Mouse (Mus musculus) stomach, postnatal 0 days (tissue): Measurements from ENCODE around the gene Arpp19. TPM values are rescaled to one million over a fixed set of nuclear protein-coding genes. Genes with fewer than 3 reads are reported as not detected.

ENCODE experiments used
- ATAC-seq: fragments of 200-750 bp; cut with Nextera tagmentation; 2 replicates; pipeline ENCODE4 v1.8.0; 2017; ENCODE audit not compliant: low FRiP score, low TSS enrichment
- DNase-seq: peaks from one replicate; pipeline ENCODE4 v3.0.0-alpha.2; 2016; ENCODE audit warnings: low spot score
- H3K27ac ChIP-seq: fragments of 300-500 bp; sonication (generic); replicated peaks from 2 replicates; pipeline ENCODE4 v1.5.1; 2014; ENCODE audit warnings: mild to moderate bottlenecking, control low read depth
- H3K27me3 ChIP-seq: fragments of 300-500 bp; sonication (generic); 2 replicates; pipeline ENCODE4 v1.6.1; 2014; ENCODE audit warnings: low read length; ENCODE audit not compliant: control insufficient read depth, insufficient read depth
- H3K36me3 ChIP-seq: fragments of 300-500 bp; sonication (generic); 2 replicates; pipeline ENCODE4 v1.6.1; 2014; ENCODE audit warnings: low read length, mixed read lengths; ENCODE audit not compliant: control insufficient read depth, insufficient read depth
- H3K4me1 ChIP-seq: fragments of 300-500 bp; sonication (generic); replicated peaks from 2 replicates; pipeline ENCODE4 v1.6.1; 2014; ENCODE audit warnings: antibody characterized with exemption; ENCODE audit not compliant: control insufficient read depth, insufficient read depth
- H3K4me2 ChIP-seq: fragments of 300-500 bp; sonication (generic); replicated peaks from 2 replicates; pipeline ENCODE4 v1.6.1; 2014; ENCODE audit warnings: low read depth, mild to moderate bottlenecking, control low read depth, moderate library complexity
- H3K4me3 ChIP-seq: fragments of 300-500 bp; sonication (generic); 2 replicates; pipeline ENCODE4 v1.5.1; 2014; ENCODE audit warnings: low read depth, low read length, control low read depth
- H3K9ac ChIP-seq: fragments of 300-500 bp; sonication (generic); 2 replicates; pipeline ENCODE4 v1.6.1; 2014; ENCODE audit warnings: mild to moderate bottlenecking, low read length, control low read depth, mixed read lengths
- H3K9me3 ChIP-seq: fragments of 300-500 bp; sonication (generic); 2 replicates; pipeline ENCODE4 v1.6.1; 2016; ENCODE audit warnings: low read length; ENCODE audit not compliant: control insufficient read depth
- CTCF ChIP-seq: IDR thresholded peaks from 2 replicates; pipeline ENCODE4 v1.5.1; 2016; ENCODE audit warnings: antibody characterized with exemption, low read depth, mild to moderate bottlenecking, moderate library complexity
- EP300 ChIP-seq: optimal IDR thresholded peaks from 2 replicates; pipeline ENCODE3; 2016; ENCODE audit warnings: antibody characterized with exemption
- WGBS: fragments of 180-500 bp; shearing (Covaris S2); extraction: QIAGEN DNeasy Blood & Tissue Kit; methylation state at CpG from one replicate; pipeline ENCODE4 v1.1.7; 2014; 5-methylcytosine and 5-hydroxymethylcytosine counted together
- polyA plus RNA-seq: library from polyadenylated mRNA; unstranded; fragments of >200 nt; fragmentation: Nextera tagmentation; extraction: Ambion mirVana; gene quantifications from 2 replicates; pipeline ENCODE4 v1.2.1, GENCODE M21; 2015

The Arpp19 gene
- polyA plus RNA-seq, 1 experiment from 2014 or later, result 327 TPM

GRCm38 (mm10) chr9:74997976-74998375 lies 39.4 kb upstream of the Arpp19 start:
- TF ChIP-seq EP300, result no peak
- TF ChIP-seq CTCF, result no peak
- DNase-seq, result no peak
- H3K9ac ChIP-seq, result no peak overlapping the region
- ATAC-seq, result no peak
- H3K4me3 ChIP-seq, result no peak overlapping the region
- H3K27me3 ChIP-seq, result no peaks in the 10 kb centered on the region
- no peak overlapping the region for H3K27ac ChIP-seq
- no peak overlapping the region for H3K4me2 ChIP-seq
- no peaks in the 10 kb centered on the region for H3K9me3 ChIP-seq
- H3K4me1 ChIP-seq, result no peaks in the 10 kb centered on the region; the same call in 1 of the 2 replicates
- H3K36me3 ChIP-seq, result no peaks in the 10 kb centered on the region

- DNase-seq, result no peak
- no peaks in the 10 kb centered on the region for H3K36me3 ChIP-seq
- no peak for TF ChIP-seq CTCF
- TF ChIP-seq EP300, result no peak
- no peak overlapping the region for H3K4me2 ChIP-seq
- ATAC-seq, result no peak
- no peak overlapping the region for H3K4me3 ChIP-seq
- H3K27ac ChIP-seq, result peak overlapping the region; percentile 70
- H3K9me3 ChIP-seq, result no peaks in the 10 kb centered on the region
- 67% methylated on average over 6 of the region's 6 CpGs for WGBS
- no peaks in the 10 kb centered on the region for H3K27me3 ChIP-seq
- H3K4me1 ChIP-seq, result no peaks in the 10 kb centered on the region; the same call in 1 of the 2 replicates
- H3K9ac ChIP-seq, result no peak overlapping the region
Observed at GRCm38 (mm10) chr9:75001006-75001405, 36.4 kb upstream of the Arpp19 start.

- WGBS, result 19% methylated on average over 5 of the region's 5 CpGs
- TF ChIP-seq CTCF (no peak), EP300 (no peak)
- Histone ChIP-seq H3K27ac (peak overlapping the region; percentile 70), H3K9ac (no peak overlapping the region), H3K9me3 (no peaks in the 10 kb centered on the region), H3K4me3 (no peak overlapping the region), H3K4me1 (no peaks in the 10 kb centered on the region; the same call in 1 of the 2 replicates), H3K36me3 (no peaks in the 10 kb centered on the region), H3K27me3 (no peaks in the 10 kb centered on the region), H3K4me2 (no peak overlapping the region)
- peak; percentile 71; the same call in 1 of the 2 replicates for ATAC-seq
- peak; percentile 35 for DNase-seq
Observed at GRCm38 (mm10) chr9:75001611-75002204, 35.7 kb upstream of the Arpp19 start.

- 53% methylated on average over 3 of the region's 3 CpGs for WGBS
- no peak for TF ChIP-seq EP300
- TF ChIP-seq CTCF, result no peak
- DNase-seq, result no peak
- no peaks in the 10 kb centered on the region for H3K27me3 ChIP-seq
- no peak overlapping the region for H3K9ac ChIP-seq
- H3K9me3 ChIP-seq, result no peaks in the 10 kb centered on the region
- no peak overlapping the region for H3K4me2 ChIP-seq
- H3K36me3 ChIP-seq, result no peaks in the 10 kb centered on the region
- no peaks in the 10 kb centered on the region; the same call in 1 of the 2 replicates for H3K4me1 ChIP-seq
- H3K4me3 ChIP-seq, result no peak overlapping the region
- H3K27ac ChIP-seq, result no peak overlapping the region
- ATAC-seq, result no peak
Observed at GRCm38 (mm10) chr9:75002262-75002661, 35.2 kb upstream of the Arpp19 start.

- no peaks in the 10 kb centered on the region for H3K27me3 ChIP-seq
- no peaks in the 10 kb centered on the region for H3K36me3 ChIP-seq
- H3K4me1 ChIP-seq, result no peaks in the 10 kb centered on the region; the same call in 1 of the 2 replicates
- 84% methylated on average over 10 of the region's 10 CpGs for WGBS
- no peaks in the 10 kb centered on the region for H3K9me3 ChIP-seq
- TF ChIP-seq CTCF (no peak), EP300 (no peak)
- no peak overlapping the region for H3K9ac ChIP-seq
- H3K4me2 ChIP-seq, result no peak overlapping the region
- ATAC-seq, result no peak
- H3K27ac ChIP-seq, result no peak overlapping the region
- DNase-seq, result no peak
- no peak overlapping the region for H3K4me3 ChIP-seq
Observed at GRCm38 (mm10) chr9:75004203-75004602, 33.2 kb upstream of the Arpp19 start.

- DNase-seq, result no peak
- TF ChIP-seq EP300, result no peak
- TF ChIP-seq CTCF, result no peak
- WGBS, result 94% methylated on average over 2 of the region's 2 CpGs
Observed at GRCm38 (mm10) chr9:75016591-75016990, 20.8 kb upstream of the Arpp19 start.

More at GRCm38 (mm10) chr9:75016591-75016990, 20.8 kb upstream of the Arpp19 start:
- H3K4me1 ChIP-seq, result no peaks in the 10 kb centered on the region
- H3K27me3 ChIP-seq, result no peaks in the 10 kb centered on the region
- peaks cover 8% of the 10 kb centered on the region; the same call in 1 of the 2 replicates for H3K36me3 ChIP-seq
- no peak overlapping the region for H3K4me3 ChIP-seq
- H3K9me3 ChIP-seq, result no peaks in the 10 kb centered on the region
- ATAC-seq, result no peak
- H3K9ac ChIP-seq, result no peak overlapping the region
- no peak overlapping the region for H3K4me2 ChIP-seq
- no peak overlapping the region for H3K27ac ChIP-seq
